Mouse (Mus musculus): ENCODE results near the gene A930004D18Rik. TPM values are rescaled to one million over a fixed set of nuclear protein-coding genes. Genes with fewer than 3 reads are reported as not detected.

The A930004D18Rik gene
- total RNA-seq, 1 experiment = 6.2 TPM

DNA sequence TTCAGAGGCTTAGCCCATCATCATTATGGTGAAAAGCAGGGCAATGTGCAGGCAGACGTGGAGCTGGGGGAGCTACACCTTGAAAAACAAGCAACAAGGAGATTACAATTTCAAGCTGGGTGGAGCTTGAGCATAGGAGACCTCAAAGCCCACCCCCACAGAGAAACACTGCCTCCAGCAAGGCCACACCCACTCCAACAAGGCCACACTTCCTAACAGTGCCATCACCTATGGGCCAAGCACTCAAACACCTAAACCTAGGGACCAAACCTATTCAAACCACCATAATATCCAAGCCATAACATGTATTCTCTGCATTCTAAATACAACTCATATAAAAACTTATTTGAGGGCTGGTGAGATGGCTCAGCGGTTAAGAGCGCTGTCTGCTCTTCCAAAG is 35.2 kb downstream of the A930004D18Rik start:
- Histone ChIP-seq H3K9ac (ENCODE audit: insufficient read depth, low read depth, low read length, poor library complexity, severe bottlenecking) (no peak overlapping the region), H3K27ac (ENCODE audit: insufficient read depth, low read depth, low read length, poor library complexity, severe bottlenecking) (no peak overlapping the region), H3K4me1 (ENCODE audit: control insufficient read depth in 2 of 2, insufficient read depth in 2 of 2, low read length in 2 of 2, poor library complexity in 1 of 2) (peaks cover 0 to 12% of the 10 kb centered on the region in 2 experiments; a peak in 2 of 4 replicates), H3K9me3 (ENCODE audit: control insufficient read depth, insufficient read depth, low read depth, low read length) (no peaks in the 10 kb centered on the region), H3K4me3 (ENCODE audit: insufficient read depth in 1 of 2, low read depth in 1 of 2, low read length in 2 of 2, poor library complexity in 1 of 2, severe bottlenecking in 1 of 2) (no peak overlapping the region), H3K36me3 (ENCODE audit: control insufficient read depth, insufficient read depth, low read length, poor library complexity, severe bottlenecking) (no peaks in the 10 kb centered on the region)
- TF ChIP-seq MAFK (IDR thresholded peaks at IDR 0.05; ENCODE audit: insufficient read depth, low read depth, low read length) = no peak
- TF ChIP-seq CHD2 (IDR thresholded peaks at IDR 0.05; ENCODE audit: low read depth, low read length) = no peak
- no peak for TF ChIP-seq ZC3H11A (IDR thresholded peaks at IDR 0.05; ENCODE audit: borderline replicate concordance, low read depth, low read length)
- TF ChIP-seq ZNF384 (IDR thresholded peaks at IDR 0.05; ENCODE audit: low read depth, low read length) = no peak
- TF ChIP-seq HCFC1 (IDR thresholded peaks at IDR 0.05; ENCODE audit: borderline replicate concordance, insufficient read depth, low read length) = no peak
- no peak for DNase-seq (ENCODE audit: low read depth, low spot score)
- in situ Hi-C loops (cut with MboI; ENCODE audit: low sequenced_read_pairs in 2 of 2, unreplicated experiment in 2 of 2) = no loop called here

DNA sequence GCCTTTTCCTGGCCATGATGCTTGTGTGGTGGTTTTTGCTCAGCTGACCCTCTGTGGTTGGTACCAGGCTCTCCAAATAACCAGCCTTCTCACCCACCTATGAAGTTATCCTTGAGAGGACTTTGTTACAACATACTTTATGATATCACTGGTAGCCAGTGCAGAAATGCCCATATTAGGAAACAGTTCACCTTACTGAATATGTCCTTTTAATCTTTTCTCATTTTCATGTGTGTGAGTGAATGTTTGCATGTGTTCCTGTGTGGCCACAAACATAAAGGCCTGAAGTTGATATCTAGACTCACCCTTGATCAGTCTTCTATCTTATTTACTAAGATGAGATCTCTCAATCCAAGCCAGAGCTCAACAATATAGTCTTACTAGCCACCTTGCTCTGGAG is 40.7 kb downstream of the A930004D18Rik start, which contains the start of gene H2al2a:
Gene H2al2a (minus strand): TSS at position 101 of the 400 bp plus-strand sequence.
- no peak for DNase-seq (ENCODE audit: low read depth, low spot score)
- no peak within 1 kb of the TSS for H3K4me3 ChIP-seq (ENCODE audit: insufficient read depth in 1 of 2, low read depth in 1 of 2, low read length in 2 of 2, poor library complexity in 1 of 2, severe bottlenecking in 1 of 2)
- in situ Hi-C loops (cut with MboI; ENCODE audit: low sequenced_read_pairs in 2 of 2, unreplicated experiment in 2 of 2) = no loop called here
- H3K9me3 ChIP-seq (ENCODE audit: control insufficient read depth, insufficient read depth, low read depth, low read length) = no peaks in the 10 kb centered on the region
- no peak within 1 kb of the TSS for H3K9ac ChIP-seq (ENCODE audit: insufficient read depth, low read depth, low read length, poor library complexity, severe bottlenecking)
- H3K27ac ChIP-seq (ENCODE audit: insufficient read depth, low read depth, low read length, poor library complexity, severe bottlenecking) = no peak within 1 kb of the TSS
- no peaks in the 10 kb centered on the region for H3K4me1 ChIP-seq (ENCODE audit: control insufficient read depth in 2 of 2, insufficient read depth in 2 of 2, low read length in 2 of 2, poor library complexity in 1 of 2)
- no peaks in the 10 kb centered on the region for H3K36me3 ChIP-seq (ENCODE audit: control insufficient read depth, insufficient read depth, low read length, poor library complexity, severe bottlenecking)
- TF ChIP-seq HCFC1 (IDR thresholded peaks at IDR 0.05; ENCODE audit: borderline replicate concordance, insufficient read depth, low read length) (no peak), ZNF384 (IDR thresholded peaks at IDR 0.05; ENCODE audit: low read depth, low read length) (no peak), ZC3H11A (IDR thresholded peaks at IDR 0.05; ENCODE audit: borderline replicate concordance, low read depth, low read length) (no peak), CHD2 (IDR thresholded peaks at IDR 0.05; ENCODE audit: low read depth, low read length) (no peak)

DNA sequence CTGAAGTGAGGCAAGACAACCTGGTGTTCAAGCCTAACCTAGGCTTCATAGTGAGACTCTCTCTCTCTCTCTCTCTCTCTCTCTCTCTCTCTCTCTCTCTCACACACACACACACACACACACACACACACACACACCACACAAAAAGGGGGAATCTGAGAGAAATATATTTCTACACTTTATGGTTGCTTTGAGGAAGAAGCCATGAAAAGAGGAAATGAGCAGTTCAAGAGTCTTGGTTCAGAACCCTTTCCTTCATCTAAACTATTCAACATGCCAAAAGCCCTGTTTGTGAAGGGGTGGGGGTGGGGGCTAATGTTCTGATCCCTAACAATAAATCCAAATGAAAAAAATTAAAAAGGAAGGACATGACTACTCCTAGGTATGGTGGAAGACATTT is 48.0 kb downstream of the A930004D18Rik start:
- Histone ChIP-seq H3K4me1 (ENCODE audit: control insufficient read depth in 2 of 2, insufficient read depth in 2 of 2, low read length in 2 of 2, poor library complexity in 1 of 2) (peaks cover 7 to 14% of the 10 kb centered on the region in 2 experiments), H3K27ac (ENCODE audit: insufficient read depth, low read depth, low read length, poor library complexity, severe bottlenecking) (peak overlapping the region; percentile 92), H3K4me3 (ENCODE audit: insufficient read depth in 1 of 2, low read depth in 1 of 2, low read length in 2 of 2, poor library complexity in 1 of 2, severe bottlenecking in 1 of 2) (no peak overlapping the region), H3K9ac (ENCODE audit: insufficient read depth, low read depth, low read length, poor library complexity, severe bottlenecking) (no peak overlapping the region), H3K9me3 (ENCODE audit: control insufficient read depth, insufficient read depth, low read depth, low read length) (peaks cover 10% of the 10 kb centered on the region), H3K36me3 (ENCODE audit: control insufficient read depth, insufficient read depth, low read length, poor library complexity, severe bottlenecking) (peaks cover 2% of the 10 kb centered on the region; the same call in 1 of the 2 replicates)
- TF ChIP-seq HCFC1 (IDR thresholded peaks at IDR 0.05; ENCODE audit: borderline replicate concordance, insufficient read depth, low read length) (no peak; the same call in 1 of the 2 replicates), ZNF384 (IDR thresholded peaks at IDR 0.05; ENCODE audit: low read depth, low read length) (no peak), ZC3H11A (IDR thresholded peaks at IDR 0.05; ENCODE audit: borderline replicate concordance, low read depth, low read length) (no peak)
- in situ Hi-C loops (cut with MboI; ENCODE audit: low sequenced_read_pairs in 2 of 2, unreplicated experiment in 2 of 2) = no loop called here
- DNase-seq (ENCODE audit: low read depth, low spot score) = no peak

DNA sequence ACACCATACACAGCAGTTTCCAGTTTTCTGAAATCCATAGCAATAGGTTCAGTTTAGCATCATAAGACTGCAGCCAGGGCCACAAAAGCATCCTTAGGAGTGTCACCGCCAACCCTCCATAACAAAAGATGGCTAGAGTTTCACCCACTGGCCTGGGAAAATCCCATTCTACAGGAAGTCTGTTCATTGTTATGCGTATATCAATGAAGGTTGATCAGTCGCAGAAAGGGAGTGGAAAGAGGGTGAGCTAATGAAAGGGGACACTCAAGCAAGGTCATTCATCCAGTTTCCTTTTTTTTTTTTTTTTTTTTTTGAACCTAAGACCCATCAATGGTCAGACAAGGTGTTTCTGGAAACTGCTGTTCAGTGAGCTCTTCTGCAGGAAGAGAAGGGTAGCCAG is 48.4 kb downstream of the A930004D18Rik start:
- in situ Hi-C loops (cut with MboI; ENCODE audit: low sequenced_read_pairs in 2 of 2, unreplicated experiment in 2 of 2) = no loop called here
- Histone ChIP-seq H3K4me3 (ENCODE audit: insufficient read depth in 1 of 2, low read depth in 1 of 2, low read length in 2 of 2, poor library complexity in 1 of 2, severe bottlenecking in 1 of 2) (no peak overlapping the region), H3K9ac (ENCODE audit: insufficient read depth, low read depth, low read length, poor library complexity, severe bottlenecking) (no peak overlapping the region), H3K36me3 (ENCODE audit: control insufficient read depth, insufficient read depth, low read length, poor library complexity, severe bottlenecking) (peaks cover 2% of the 10 kb centered on the region; the same call in 1 of the 2 replicates), H3K27ac (ENCODE audit: insufficient read depth, low read depth, low read length, poor library complexity, severe bottlenecking) (peak overlapping the region; percentile 92), H3K9me3 (ENCODE audit: control insufficient read depth, insufficient read depth, low read depth, low read length) (peaks cover 12% of the 10 kb centered on the region), H3K4me1 (ENCODE audit: control insufficient read depth in 2 of 2, insufficient read depth in 2 of 2, low read length in 2 of 2, poor library complexity in 1 of 2) (peaks cover 7 to 14% of the 10 kb centered on the region in 2 experiments)
- peak; percentile 85 for DNase-seq (ENCODE audit: low read depth, low spot score)
- TF ChIP-seq CHD2 (IDR thresholded peaks at IDR 0.05; ENCODE audit: low read depth, low read length) (peak; percentile 27; the same call in 1 of the 2 replicates), ZC3H11A (IDR thresholded peaks at IDR 0.05; ENCODE audit: borderline replicate concordance, low read depth, low read length) (no peak), HCFC1 (IDR thresholded peaks at IDR 0.05; ENCODE audit: borderline replicate concordance, insufficient read depth, low read length) (0 out of 2 replicates have a peak, but pooled peaks have one; percentile 31), MAFK (IDR thresholded peaks at IDR 0.05; ENCODE audit: insufficient read depth, low read depth, low read length) (no peak), ZNF384 (IDR thresholded peaks at IDR 0.05; ENCODE audit: low read depth, low read length) (peak; percentile 99)

DNA sequence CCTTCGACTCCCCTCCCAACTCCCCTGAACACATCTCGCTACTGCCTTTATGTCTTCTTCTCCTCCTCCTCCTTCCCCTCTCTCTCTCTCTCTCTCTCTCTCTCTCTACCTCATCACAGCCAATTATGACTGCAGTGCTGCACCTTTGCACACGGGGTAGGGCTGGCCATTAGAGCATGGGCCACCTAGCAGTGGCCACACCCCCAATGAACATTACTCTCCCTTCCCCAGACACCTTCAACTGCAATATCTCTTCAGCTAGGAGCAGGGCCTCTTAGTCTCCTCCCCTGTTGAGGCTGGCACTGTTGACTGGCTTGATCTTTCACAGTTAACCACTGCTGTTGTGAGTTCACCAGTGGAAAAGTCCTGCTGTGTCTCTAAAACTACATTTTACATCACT is 50.8 kb downstream of the A930004D18Rik start:
- H3K4me3 ChIP-seq (ENCODE audit: insufficient read depth in 1 of 2, low read depth in 1 of 2, low read length in 2 of 2, poor library complexity in 1 of 2, severe bottlenecking in 1 of 2) = no peak overlapping the region
- H3K36me3 ChIP-seq (ENCODE audit: control insufficient read depth, insufficient read depth, low read length, poor library complexity, severe bottlenecking) = peaks cover 2% of the 10 kb centered on the region; the same call in 1 of the 2 replicates
- in situ Hi-C loops (cut with MboI; ENCODE audit: low sequenced_read_pairs in 2 of 2, unreplicated experiment in 2 of 2) = no loop called here
- no peak for TF ChIP-seq ZC3H11A (IDR thresholded peaks at IDR 0.05; ENCODE audit: borderline replicate concordance, low read depth, low read length)
- H3K9me3 ChIP-seq (ENCODE audit: control insufficient read depth, insufficient read depth, low read depth, low read length) = peaks cover 20% of the 10 kb centered on the region
- H3K9ac ChIP-seq (ENCODE audit: insufficient read depth, low read depth, low read length, poor library complexity, severe bottlenecking) = no peak overlapping the region
- H3K4me1 ChIP-seq (ENCODE audit: control insufficient read depth in 2 of 2, insufficient read depth in 2 of 2, low read length in 2 of 2, poor library complexity in 1 of 2) = peaks cover 7 to 14% of the 10 kb centered on the region in 2 experiments
- DNase-seq (ENCODE audit: low read depth, low spot score) = no peak
- H3K27ac ChIP-seq (ENCODE audit: insufficient read depth, low read depth, low read length, poor library complexity, severe bottlenecking) = no peak overlapping the region
